Mouse (Mus musculus) bone marrow macrophage, adult 2 months (primary cell): ENCODE measurements around the gene Pogz.

Experiments
- CTCF ChIP-seq: IDR thresholded peaks from 2 replicates; pipeline ENCODE4 v1.5.1; 2012; ENCODE audit warnings: low read depth, mild to moderate bottlenecking, low read length, moderate library complexity
- POLR2A ChIP-seq: IDR thresholded peaks from 2 replicates; pipeline ENCODE4 v1.6.1; 2012; ENCODE audit warnings: mild to moderate bottlenecking, low read depth, low read length, borderline replicate concordance

DNA sequence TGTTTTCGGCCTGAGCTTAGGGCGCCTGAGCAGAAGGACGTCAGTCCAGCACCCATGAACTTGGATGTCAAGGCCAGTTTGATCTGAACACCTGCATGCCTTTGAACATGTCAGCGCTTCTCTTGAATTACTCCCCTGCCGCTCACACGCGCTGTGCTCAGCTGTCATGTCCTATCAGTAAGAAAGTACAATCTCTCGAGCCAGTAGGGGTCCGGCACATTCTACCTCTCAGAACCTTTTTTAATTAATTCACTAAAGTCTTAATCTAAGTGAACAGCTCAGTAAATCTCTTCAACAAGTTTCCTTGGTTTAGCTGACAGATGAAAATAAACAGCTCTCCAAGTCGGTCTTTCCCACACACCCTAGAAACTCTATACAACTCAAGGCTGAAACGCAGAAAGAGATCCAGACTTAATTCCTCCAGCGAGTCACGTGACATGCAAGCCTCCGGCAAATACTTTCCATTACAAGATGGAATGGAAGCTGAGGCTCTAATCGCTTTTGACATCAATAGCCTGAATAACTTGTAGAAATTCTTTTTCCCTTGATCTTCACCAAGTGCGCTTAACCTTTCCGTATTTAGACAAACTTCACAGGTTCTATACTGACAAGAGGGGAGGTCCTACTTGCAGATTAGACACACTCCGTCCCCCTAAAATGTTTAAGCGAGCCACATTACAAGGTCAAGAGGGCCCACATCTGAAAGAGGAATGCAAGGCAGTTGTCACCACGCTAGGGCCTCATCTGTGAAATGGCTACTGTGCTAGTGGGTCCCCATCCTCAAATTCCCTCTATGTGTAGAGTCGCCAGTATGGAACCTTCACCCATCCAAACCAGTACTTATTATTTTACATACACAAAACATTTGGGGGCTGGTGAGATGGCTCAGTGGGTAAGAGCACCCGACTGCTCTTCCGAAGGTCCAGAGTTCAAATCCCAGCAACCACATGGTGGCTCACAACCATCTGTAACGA lies 17.6 kb upstream of the Pogz start:
- TF ChIP-seq CTCF (no peak), POLR2A (no peak)
